ENCODE assay signal across 22 mouse cellular contexts in the genomic region with DNA sequence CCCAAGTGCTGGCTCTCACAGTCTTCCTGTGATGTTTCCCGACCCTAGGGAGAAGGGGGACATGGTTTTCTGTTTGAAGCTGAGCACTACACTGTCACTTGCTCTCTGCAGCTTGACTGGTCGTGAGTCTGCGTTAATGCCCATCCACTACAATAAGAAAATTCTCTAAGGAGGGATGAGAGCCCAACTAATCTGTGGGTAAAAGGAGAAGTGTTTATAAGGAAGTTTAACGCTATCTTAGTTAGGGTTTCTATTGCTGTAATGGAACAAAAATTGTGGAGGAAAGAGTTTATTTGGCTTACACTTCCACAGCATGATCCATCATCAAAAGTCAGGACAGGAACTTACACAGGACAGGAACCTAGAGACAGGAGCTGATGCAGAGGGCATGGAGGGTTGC.
"Had no signal": no experiment of that assay in that cellular context is flagged by ENCODE, and none has a peak within 500 bp of the region (broad histone marks: within the 10 kb centered on the region; RNA-seq: fewer than 3 reads in every experiment).

No protein-coding gene starts in this region.

- DNase-seq: gastrocnemius, postnatal 10 days; gastrocnemius, postnatal 25 days; heart, adult 11 months; heart, adult 2 months; heart, postnatal 10 days; heart, postnatal 36 days; kidney, adult 11 months; kidney, adult 2 months; kidney, postnatal 10 days; kidney, postnatal 25 days; kidney, postnatal 4 days; liver; liver, embryonic 13.5 days had no signal

- H3K27ac ChIP-seq: heart, adult 2 months; hindbrain, embryonic 13.5 days; hindbrain, embryonic 15.5 days; hindbrain, postnatal 0 days; layer of hippocampus, adult 2 months; left cerebral cortex, adult 2 months; limb, embryonic 10.5 days; limb, embryonic 12.5 days; liver, embryonic 13.5 days had no signal

- H3K9me3 ChIP-seq: hindbrain, embryonic 13.5 days; hindbrain, embryonic 15.5 days; limb, embryonic 10.5 days; liver, embryonic 13.5 days had no signal

- H3K36me3 ChIP-seq: heart, embryonic 12.5 days; hindbrain, embryonic 13.5 days; hindbrain, embryonic 15.5 days; limb, embryonic 10.5 days; limb, embryonic 12.5 days; liver, embryonic 13.5 days had no signal

- H3K27me3 ChIP-seq: heart, embryonic 12.5 days; hindbrain, embryonic 13.5 days; hindbrain, embryonic 15.5 days; limb, embryonic 12.5 days; liver, embryonic 13.5 days had no signal

- H3K4me3 ChIP-seq: heart, adult 2 months; heart, embryonic 12.5 days; hindbrain, embryonic 13.5 days; hindbrain, embryonic 15.5 days; layer of hippocampus, adult 2 months; left cerebral cortex, adult 2 months; limb, embryonic 10.5 days; limb, embryonic 12.5 days; liver, embryonic 13.5 days had no signal

- ATAC-seq: hindbrain, postnatal 0 days; intestine, embryonic 16.5 days had no signal

- H3K4me1 ChIP-seq: heart, embryonic 12.5 days; hindbrain, embryonic 13.5 days; hindbrain, embryonic 15.5 days; limb, embryonic 10.5 days; limb, embryonic 12.5 days; liver, embryonic 13.5 days had no signal
